Mouse (Mus musculus): ENCODE results near the gene Fmnl2. TPM values are rescaled to one million over a fixed set of nuclear protein-coding genes. Genes with fewer than 3 reads are reported as not detected.

Gene Fmnl2
- polyA plus RNA-seq, 1 experiment = 1.3 TPM

DNA sequence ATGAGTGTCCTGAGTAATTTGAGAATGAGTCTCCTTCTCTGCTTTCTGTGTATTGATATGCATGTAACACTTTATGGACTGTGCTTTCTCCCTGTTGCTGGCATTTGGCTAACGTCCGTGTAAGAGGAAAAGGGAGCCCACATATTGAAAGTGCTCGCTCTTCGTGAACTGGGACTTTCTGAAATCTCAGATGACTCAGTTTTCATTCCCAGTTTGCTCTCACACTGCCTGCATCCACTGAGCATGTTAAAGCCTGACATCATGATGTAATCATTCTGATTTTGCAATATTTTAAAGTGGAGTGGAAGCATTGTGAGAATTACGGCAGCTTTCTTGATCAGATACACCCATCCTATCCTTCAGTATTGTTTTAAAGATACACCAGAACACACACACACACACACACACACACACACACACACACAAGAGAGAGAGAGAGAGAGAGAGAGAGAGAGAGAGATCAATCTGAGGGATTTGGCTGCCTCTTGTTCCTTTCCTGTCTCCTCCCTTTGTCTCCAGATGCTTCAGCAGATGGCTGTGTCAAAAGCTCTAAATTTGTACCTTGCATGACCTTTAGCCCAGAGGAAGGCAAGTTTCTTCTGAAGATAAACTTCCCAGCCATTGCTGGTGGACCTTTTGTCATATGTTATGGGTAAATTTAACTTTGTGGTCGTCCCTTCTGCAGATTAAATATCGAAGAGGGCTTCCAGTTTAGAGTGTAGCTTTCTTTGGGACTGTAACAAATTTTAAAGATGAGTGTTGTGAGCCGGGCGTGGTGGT is 86.2 kb downstream of the Fmnl2 start:
- no peaks in the 10 kb centered on the region for H3K27me3 ChIP-seq (ENCODE audit: control insufficient read depth, insufficient read depth, low read length)
- no peaks in the 10 kb centered on the region for H3K36me3 ChIP-seq (ENCODE audit: control insufficient read depth, insufficient read depth, low read length)
- H3K4me1 ChIP-seq (ENCODE audit: control insufficient read depth, insufficient read depth, low read length) = peaks cover 3% of the 10 kb centered on the region; the same call in 1 of the 2 replicates
- TF ChIP-seq POLR2A (IDR thresholded peaks at IDR 0.05; ENCODE audit: control insufficient read depth, low read depth, low read length) = no peak
- TF ChIP-seq CTCF (IDR thresholded peaks at IDR 0.05; ENCODE audit: control insufficient read depth, insufficient read depth, insufficient replicate concordance, low read depth, low read length) = no peak
- H3K27ac ChIP-seq (ENCODE audit: control insufficient read depth, insufficient read depth, low read depth, low read length) = no peak overlapping the region
- no peak overlapping the region for H3K4me3 ChIP-seq (ENCODE audit: control insufficient read depth, low read depth, low read length)

DNA sequence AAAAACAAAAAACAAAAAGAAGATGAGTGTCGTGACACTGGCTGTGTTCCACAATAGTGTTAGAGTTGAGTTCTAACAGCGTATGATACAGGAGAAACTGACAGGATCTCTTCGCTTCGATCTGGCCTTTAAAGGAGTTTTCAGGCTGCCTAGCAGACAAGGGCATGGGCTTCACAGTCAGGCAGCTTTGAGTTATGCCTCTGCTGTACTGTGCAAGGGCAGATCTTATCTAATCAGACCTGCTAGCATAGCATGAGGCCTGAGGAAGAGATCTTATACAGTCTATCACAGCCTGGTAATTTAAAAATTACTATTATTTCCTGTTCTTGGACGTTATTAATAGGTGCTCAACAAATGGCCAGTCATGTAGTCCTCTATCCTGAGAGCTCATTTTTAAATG is 86.9 kb downstream of the Fmnl2 start:
- no peaks in the 10 kb centered on the region for H3K27me3 ChIP-seq (ENCODE audit: control insufficient read depth, insufficient read depth, low read length)
- no peak overlapping the region for H3K27ac ChIP-seq (ENCODE audit: control insufficient read depth, insufficient read depth, low read depth, low read length)
- no peak for TF ChIP-seq CTCF (IDR thresholded peaks at IDR 0.05; ENCODE audit: control insufficient read depth, insufficient read depth, insufficient replicate concordance, low read depth, low read length)
- no peaks in the 10 kb centered on the region for H3K36me3 ChIP-seq (ENCODE audit: control insufficient read depth, insufficient read depth, low read length)
- H3K4me3 ChIP-seq (ENCODE audit: control insufficient read depth, low read depth, low read length) = no peak overlapping the region
- H3K4me1 ChIP-seq (ENCODE audit: control insufficient read depth, insufficient read depth, low read length) = 0 out of 2 replicates have a peak, but pooled peaks cover under 1% of the 10 kb centered on the region

DNA sequence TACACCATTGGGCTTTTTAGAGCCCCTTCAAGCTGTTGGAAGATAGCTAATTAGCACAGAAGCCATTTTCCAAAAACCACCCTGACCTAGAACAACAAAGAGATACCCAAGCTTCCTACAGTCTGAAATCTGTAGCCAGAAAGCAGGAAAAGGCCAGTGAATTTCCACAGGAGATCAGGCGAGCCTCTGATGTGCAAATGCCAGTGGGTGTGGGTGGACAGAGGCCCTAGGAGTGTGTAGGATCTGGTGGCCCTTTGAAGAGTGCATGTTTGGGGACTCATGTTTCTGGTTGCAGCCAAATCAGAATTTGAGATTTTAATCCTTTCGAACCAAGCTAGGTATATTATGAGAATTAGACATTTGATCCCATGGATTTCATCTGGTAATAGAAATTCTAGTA is 88.4 kb downstream of the Fmnl2 start:
- TF ChIP-seq CTCF (IDR thresholded peaks at IDR 0.05; ENCODE audit: control insufficient read depth, insufficient read depth, insufficient replicate concordance, low read depth, low read length) (no peak), POLR2A (IDR thresholded peaks at IDR 0.05; ENCODE audit: control insufficient read depth, low read depth, low read length) (no peak)
- Histone ChIP-seq H3K4me3 (ENCODE audit: control insufficient read depth, low read depth, low read length) (no peak overlapping the region), H3K36me3 (ENCODE audit: control insufficient read depth, insufficient read depth, low read length) (no peaks in the 10 kb centered on the region), H3K4me1 (ENCODE audit: control insufficient read depth, insufficient read depth, low read length) (no peaks in the 10 kb centered on the region), H3K27ac (ENCODE audit: control insufficient read depth, insufficient read depth, low read depth, low read length) (no peak overlapping the region), H3K27me3 (ENCODE audit: control insufficient read depth, insufficient read depth, low read length) (no peaks in the 10 kb centered on the region)

- H3K27ac ChIP-seq (ENCODE audit: control insufficient read depth, insufficient read depth, low read depth, low read length) = no peak overlapping the region
- H3K27me3 ChIP-seq (ENCODE audit: control insufficient read depth, insufficient read depth, low read length) = no peaks in the 10 kb centered on the region
- TF ChIP-seq CTCF (IDR thresholded peaks at IDR 0.05; ENCODE audit: control insufficient read depth, insufficient read depth, insufficient replicate concordance, low read depth, low read length) (no peak), POLR2A (IDR thresholded peaks at IDR 0.05; ENCODE audit: control insufficient read depth, low read depth, low read length) (no peak)
- no peaks in the 10 kb centered on the region for H3K4me1 ChIP-seq (ENCODE audit: control insufficient read depth, insufficient read depth, low read length)
- H3K36me3 ChIP-seq (ENCODE audit: control insufficient read depth, insufficient read depth, low read length) = no peaks in the 10 kb centered on the region
- H3K4me3 ChIP-seq (ENCODE audit: control insufficient read depth, low read depth, low read length) = no peak overlapping the region
These were observed 89.0 kb downstream of the Fmnl2 start for GRCm38 (mm10) chr2:52946524-52947186.

DNA sequence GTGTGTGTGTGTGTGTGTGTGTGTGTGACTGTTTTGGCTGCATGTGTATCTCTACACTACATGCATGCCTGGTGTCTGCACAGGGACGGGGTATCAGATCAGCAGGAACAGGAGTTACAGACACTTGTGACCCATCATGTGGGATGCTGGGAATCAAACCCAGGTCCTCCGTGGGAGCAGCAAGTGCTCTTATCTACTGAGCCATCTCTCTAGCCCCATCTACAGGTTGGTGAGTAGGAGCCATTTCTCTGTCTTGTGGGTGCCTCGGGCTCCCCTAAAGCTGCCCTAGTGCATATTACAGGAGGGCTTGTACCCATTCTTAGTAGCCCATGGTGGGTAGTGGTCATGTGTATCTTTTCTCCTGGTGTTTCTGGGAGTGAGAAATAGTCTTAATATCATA is 90.7 kb downstream of the Fmnl2 start:
- Histone ChIP-seq H3K27ac (ENCODE audit: control insufficient read depth, insufficient read depth, low read depth, low read length) (no peak overlapping the region), H3K36me3 (ENCODE audit: control insufficient read depth, insufficient read depth, low read length) (no peaks in the 10 kb centered on the region), H3K4me1 (ENCODE audit: control insufficient read depth, insufficient read depth, low read length) (no peaks in the 10 kb centered on the region), H3K4me3 (ENCODE audit: control insufficient read depth, low read depth, low read length) (no peak overlapping the region), H3K27me3 (ENCODE audit: control insufficient read depth, insufficient read depth, low read length) (no peaks in the 10 kb centered on the region)
- TF ChIP-seq POLR2A (IDR thresholded peaks at IDR 0.05; ENCODE audit: control insufficient read depth, low read depth, low read length) (no peak), CTCF (IDR thresholded peaks at IDR 0.05; ENCODE audit: control insufficient read depth, insufficient read depth, insufficient replicate concordance, low read depth, low read length) (no peak)

- Histone ChIP-seq H3K4me3 (ENCODE audit: control insufficient read depth, low read depth, low read length) (no peak overlapping the region), H3K27me3 (ENCODE audit: control insufficient read depth, insufficient read depth, low read length) (no peaks in the 10 kb centered on the region), H3K4me1 (ENCODE audit: control insufficient read depth, insufficient read depth, low read length) (no peaks in the 10 kb centered on the region), H3K36me3 (ENCODE audit: control insufficient read depth, insufficient read depth, low read length) (no peaks in the 10 kb centered on the region), H3K27ac (ENCODE audit: control insufficient read depth, insufficient read depth, low read depth, low read length) (no peak overlapping the region)
- TF ChIP-seq CTCF (IDR thresholded peaks at IDR 0.05; ENCODE audit: control insufficient read depth, insufficient read depth, insufficient replicate concordance, low read depth, low read length) (no peak), POLR2A (IDR thresholded peaks at IDR 0.05; ENCODE audit: control insufficient read depth, low read depth, low read length) (no peak)
These were observed 91.9 kb downstream of the Fmnl2 start for GRCm38 (mm10) chr2:52949556-52949955.

DNA sequence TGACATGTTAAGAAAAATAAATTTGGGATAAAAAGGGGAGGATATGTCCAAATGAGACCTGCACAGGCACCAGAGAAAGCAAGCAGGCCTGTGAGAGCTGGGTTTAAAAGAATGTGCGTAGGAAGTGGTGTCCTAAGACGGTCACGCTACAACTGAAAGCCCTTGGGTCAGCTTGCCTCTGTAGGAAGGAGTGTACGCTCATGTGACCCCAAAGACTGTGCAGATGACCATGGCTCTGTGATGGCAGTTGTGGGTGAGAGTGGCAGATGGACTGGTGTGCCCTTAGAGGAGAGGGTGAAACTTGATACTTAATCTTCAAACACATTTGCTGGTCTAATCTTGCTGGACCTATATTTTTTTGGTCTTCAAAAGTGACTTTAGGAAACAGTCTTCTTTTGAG is 92.6 kb downstream of the Fmnl2 start:
- Histone ChIP-seq H3K36me3 (ENCODE audit: control insufficient read depth, insufficient read depth, low read length) (no peaks in the 10 kb centered on the region), H3K27ac (ENCODE audit: control insufficient read depth, insufficient read depth, low read depth, low read length) (no peak overlapping the region), H3K4me3 (ENCODE audit: control insufficient read depth, low read depth, low read length) (no peak overlapping the region), H3K4me1 (ENCODE audit: control insufficient read depth, insufficient read depth, low read length) (peaks cover 3% of the 10 kb centered on the region; the same call in 1 of the 2 replicates), H3K27me3 (ENCODE audit: control insufficient read depth, insufficient read depth, low read length) (no peaks in the 10 kb centered on the region)
- no peak for TF ChIP-seq CTCF (IDR thresholded peaks at IDR 0.05; ENCODE audit: control insufficient read depth, insufficient read depth, insufficient replicate concordance, low read depth, low read length)
- no peak for TF ChIP-seq POLR2A (IDR thresholded peaks at IDR 0.05; ENCODE audit: control insufficient read depth, low read depth, low read length)

Data from testis, adult 2 months (tissue).